Mouse (Mus musculus): ENCODE measurements around the gene Gstm3.

- TF ChIP-seq GATA1 (IDR thresholded peaks at IDR 0.05; ENCODE audit: low read length) (no peak), TAL1 (IDR thresholded peaks at IDR 0.05; ENCODE audit: low read length) (no peak)
Measured at GRCm38 (mm10) chr3:107968724-107969395, at the start of gene Gstm3.

Measured in erythroblast, embryonic 14.5 days (primary cell).